Mouse (Mus musculus): ENCODE results near the gene Inmt.

The Inmt gene

DNA sequence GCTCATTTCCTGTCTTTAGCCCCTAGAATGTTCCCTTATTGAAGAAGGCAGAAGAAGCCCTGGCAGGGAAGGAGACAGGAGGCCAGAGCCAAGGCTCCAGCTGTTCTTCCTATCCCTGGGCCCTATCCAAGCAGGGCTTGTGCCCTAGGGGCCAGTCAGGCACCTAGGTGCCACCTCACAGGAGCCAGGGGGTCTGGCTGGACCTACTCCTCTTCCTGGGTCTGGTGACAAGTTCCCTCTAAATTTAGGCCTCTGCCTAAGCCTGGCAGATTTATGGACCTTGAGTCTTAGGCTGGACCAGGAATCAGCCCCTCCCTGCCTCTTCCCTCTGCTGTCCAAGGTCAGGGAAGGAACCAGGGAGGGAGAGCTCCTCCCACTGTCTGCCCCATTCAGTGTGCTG is 46.5 kb downstream of the Inmt start:
- Histone ChIP-seq H3K9me3 (ENCODE audit: low read length) (no peaks in the 10 kb centered on the region), H3K36me3 (ENCODE audit: insufficient read depth, low read length) (no peaks in the 10 kb centered on the region), H3K4me3 (replicated peaks; ENCODE audit: low read length) (no peak overlapping the region), H3K27me3 (ENCODE audit: insufficient read depth, low read length) (peaks cover 39% of the 10 kb centered on the region), H3K4me1 (replicated peaks; ENCODE audit: low read depth, low read length) (peaks cover 19% of the 10 kb centered on the region)
- TF ChIP-seq CTCF (conservative IDR thresholded peaks at IDR 0.05; ENCODE audit: low read length) (no peak), POU5F1 (IDR thresholded peaks at IDR 0.05; ENCODE audit: borderline replicate concordance, low read length) (no peak), NANOG (IDR thresholded peaks at IDR 0.05; ENCODE audit: borderline replicate concordance, low read length) (no peak)

DNA sequence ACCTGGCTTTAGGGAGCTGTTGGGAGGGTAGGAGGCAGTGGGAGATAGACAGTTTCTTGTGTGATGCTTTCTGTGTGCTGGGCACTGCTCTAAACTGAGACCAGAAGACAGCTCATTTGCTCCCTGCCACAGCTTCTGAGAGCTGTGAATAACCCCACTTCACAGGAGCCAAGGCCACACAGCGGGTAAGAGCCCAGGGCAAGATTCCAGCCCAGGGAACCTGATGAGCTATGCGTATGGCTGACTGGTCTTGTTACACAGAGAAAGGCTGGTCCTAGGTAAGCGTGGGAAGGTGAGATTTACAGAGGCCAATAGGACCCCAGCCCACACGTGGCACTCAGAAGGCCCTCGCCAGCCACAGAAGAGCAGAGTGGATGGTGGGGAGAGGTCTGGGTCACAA is 48.3 kb downstream of the Inmt start:
- TF ChIP-seq CTCF (conservative IDR thresholded peaks at IDR 0.05; ENCODE audit: low read length) (no peak), POU5F1 (IDR thresholded peaks at IDR 0.05; ENCODE audit: borderline replicate concordance, low read length) (no peak), NANOG (IDR thresholded peaks at IDR 0.05; ENCODE audit: borderline replicate concordance, low read length) (no peak)
- H3K9me3 ChIP-seq (ENCODE audit: low read length): no peaks in the 10 kb centered on the region
- peaks cover 39% of the 10 kb centered on the region for H3K27me3 ChIP-seq (ENCODE audit: insufficient read depth, low read length)

DNA sequence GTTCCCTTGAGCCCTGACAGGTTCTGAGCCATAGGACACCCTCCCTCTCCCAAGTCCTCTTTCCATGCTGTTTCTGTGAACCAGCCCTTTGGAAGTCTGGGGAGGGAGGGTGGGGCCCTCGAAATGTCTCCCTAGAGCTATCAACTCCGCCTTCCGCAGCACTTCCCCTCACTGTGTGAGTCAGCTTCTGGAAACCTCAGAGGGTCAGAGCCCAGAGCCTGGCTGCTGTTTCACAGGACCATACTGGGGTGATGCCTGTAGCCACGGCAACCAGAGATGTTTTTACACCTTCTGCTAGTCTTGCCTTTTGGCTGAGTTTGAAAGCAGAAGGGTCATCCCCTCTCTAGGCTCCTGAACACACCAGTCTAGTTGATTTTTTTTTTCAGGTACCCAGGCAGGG is 51.8 kb downstream of the Inmt start:
- TF ChIP-seq NANOG (IDR thresholded peaks at IDR 0.05; ENCODE audit: borderline replicate concordance, low read length) (no peak), CTCF (conservative IDR thresholded peaks at IDR 0.05; ENCODE audit: low read length) (no peak), POU5F1 (IDR thresholded peaks at IDR 0.05; ENCODE audit: borderline replicate concordance, low read length) (no peak)
- Histone ChIP-seq H3K27me3 (ENCODE audit: insufficient read depth, low read length) (peaks cover 65% of the 10 kb centered on the region), H3K36me3 (ENCODE audit: insufficient read depth, low read length) (no peaks in the 10 kb centered on the region), H3K4me3 (replicated peaks; ENCODE audit: low read length) (no peak overlapping the region), H3K9me3 (ENCODE audit: low read length) (no peaks in the 10 kb centered on the region), H3K4me1 (replicated peaks; ENCODE audit: low read depth, low read length) (peaks cover 20% of the 10 kb centered on the region)

More for the DNA sequence above, 48.3 kb downstream of the Inmt start:
- no peaks in the 10 kb centered on the region for H3K36me3 ChIP-seq (ENCODE audit: insufficient read depth, low read length)
- peaks cover 24% of the 10 kb centered on the region for H3K4me1 ChIP-seq (replicated peaks; ENCODE audit: low read depth, low read length)
- no peak overlapping the region for H3K4me3 ChIP-seq (replicated peaks; ENCODE audit: low read length)

Data from E14TG2a.4 (cell line).